Mouse (Mus musculus) E14TG2a.4 (cell line): ENCODE data around the gene Olfr657.

Experiments used
- H3K27me3 ChIP-seq: 2 replicates; pipeline ENCODE4 v1.6.1; 2014; ENCODE audit warnings: low read length, control low read depth; ENCODE audit not compliant: insufficient read depth
- H3K36me3 ChIP-seq: 2 replicates; pipeline ENCODE4 v1.6.1; 2014; ENCODE audit warnings: low read length, control low read depth; ENCODE audit not compliant: insufficient read depth
- H3K4me1 ChIP-seq: replicated peaks from 2 replicates; pipeline ENCODE4 v1.6.1; 2014; ENCODE audit warnings: low read depth, low read length, control low read depth
- H3K4me3 ChIP-seq: replicated peaks from 2 replicates; pipeline ENCODE4 v1.5.1; 2014; ENCODE audit warnings: mild to moderate bottlenecking, low read length
- H3K9me3 ChIP-seq: 2 replicates; pipeline ENCODE4 v1.6.1; 2014; ENCODE audit warnings: low read length, control low read depth
- CTCF ChIP-seq: conservative IDR thresholded peaks from 2 replicates; pipeline ENCODE4 v1.5.1; 2014; ENCODE audit warnings: low read length
- NANOG ChIP-seq: IDR thresholded peaks from 2 replicates; pipeline ENCODE4 v1.6.1; 2014; ENCODE audit warnings: borderline replicate concordance, low read length, mixed read lengths
- POU5F1 ChIP-seq: IDR thresholded peaks from 2 replicates; pipeline ENCODE4 v1.6.1; 2014; ENCODE audit warnings: low read length, borderline replicate concordance

Gene Olfr657

GRCm38 (mm10) chr7:104624494-104624893, at the start of gene Olfr657:
Gene Olfr657, plus strand, starts transcription at chr7:104624794.
- Histone ChIP-seq H3K36me3 (no peaks in the 10 kb centered on the region), H3K9me3 (no peaks in the 10 kb centered on the region), H3K4me3 (no peak within 1 kb of the TSS), H3K4me1 (no peaks in the 10 kb centered on the region), H3K27me3 (no peaks in the 10 kb centered on the region)
- TF ChIP-seq CTCF (no peak), NANOG (no peak), POU5F1 (no peak)

GRCm38 (mm10) chr7:104577014-104577413, 47.6 kb upstream of the Olfr657 start, which contains the start of gene Olfr653:
Gene Olfr653, plus strand, starts transcription at chr7:104577314.
- no peaks in the 10 kb centered on the region for H3K9me3 ChIP-seq
- no peak for TF ChIP-seq CTCF
- no peak for TF ChIP-seq POU5F1
- no peak for TF ChIP-seq NANOG
- no peaks in the 10 kb centered on the region for H3K36me3 ChIP-seq
- no peaks in the 10 kb centered on the region for H3K4me1 ChIP-seq
- no peaks in the 10 kb centered on the region for H3K27me3 ChIP-seq
- no peak within 1 kb of the TSS for H3K4me3 ChIP-seq

GRCm38 (mm10) chr7:104580846-104581245, 43.7 kb upstream of the Olfr657 start:
- Histone ChIP-seq H3K9me3 (no peaks in the 10 kb centered on the region), H3K4me1 (no peaks in the 10 kb centered on the region), H3K36me3 (no peaks in the 10 kb centered on the region), H3K27me3 (no peaks in the 10 kb centered on the region), H3K4me3 (no peak overlapping the region)
- TF ChIP-seq POU5F1 (no peak), NANOG (no peak), CTCF (no peak)

GRCm38 (mm10) chr7:104581429-104581828, 43.2 kb upstream of the Olfr657 start:
- H3K27me3 ChIP-seq, result no peaks in the 10 kb centered on the region
- no peaks in the 10 kb centered on the region for H3K9me3 ChIP-seq
- no peak for TF ChIP-seq NANOG
- no peak for TF ChIP-seq CTCF
- no peak for TF ChIP-seq POU5F1
- H3K36me3 ChIP-seq, result no peaks in the 10 kb centered on the region
- no peak overlapping the region for H3K4me3 ChIP-seq
- H3K4me1 ChIP-seq, result no peaks in the 10 kb centered on the region

GRCm38 (mm10) chr7:104586725-104587124, 37.9 kb upstream of the Olfr657 start, which contains the start of gene Olfr654:
Gene Olfr654, plus strand, starts transcription at chr7:104587025.
- no peaks in the 10 kb centered on the region for H3K9me3 ChIP-seq
- no peaks in the 10 kb centered on the region for H3K27me3 ChIP-seq
- H3K36me3 ChIP-seq, result no peaks in the 10 kb centered on the region
- no peak within 1 kb of the TSS for H3K4me3 ChIP-seq
- TF ChIP-seq CTCF (no peak), POU5F1 (no peak), NANOG (no peak)
- H3K4me1 ChIP-seq, result no peaks in the 10 kb centered on the region

- TF ChIP-seq POU5F1, result no peak
- no peak for TF ChIP-seq NANOG
- TF ChIP-seq CTCF, result no peak
- no peaks in the 10 kb centered on the region for H3K27me3 ChIP-seq
Measured at GRCm38 (mm10) chr7:104588274-104588673, 36.3 kb upstream of the Olfr657 start.

GRCm38 (mm10) chr7:104601679-104602078, 22.9 kb upstream of the Olfr657 start, which contains the start of gene Olfr655:
Gene Olfr655, minus strand, starts transcription at chr7:104601779.
- H3K9me3 ChIP-seq, result no peaks in the 10 kb centered on the region
- H3K4me3 ChIP-seq, result no peak within 1 kb of the TSS
- no peaks in the 10 kb centered on the region for H3K27me3 ChIP-seq
- TF ChIP-seq POU5F1 (no peak), CTCF (no peak), NANOG (no peak)
- H3K4me1 ChIP-seq, result no peaks in the 10 kb centered on the region
- no peaks in the 10 kb centered on the region for H3K36me3 ChIP-seq

More at GRCm38 (mm10) chr7:104588274-104588673, 36.3 kb upstream of the Olfr657 start:
- Histone ChIP-seq H3K36me3 (no peaks in the 10 kb centered on the region), H3K4me1 (no peaks in the 10 kb centered on the region), H3K4me3 (no peak overlapping the region), H3K9me3 (no peaks in the 10 kb centered on the region)

- TF ChIP-seq POU5F1, result no peak
- peak; percentile 98 for TF ChIP-seq CTCF
- H3K36me3 ChIP-seq, result no peaks in the 10 kb centered on the region
- no peak overlapping the region for H3K4me3 ChIP-seq
- H3K4me1 ChIP-seq, result no peaks in the 10 kb centered on the region
- H3K9me3 ChIP-seq, result no peaks in the 10 kb centered on the region
- H3K27me3 ChIP-seq, result no peaks in the 10 kb centered on the region
Measured at GRCm38 (mm10) chr7:104603173-104603572, 21.4 kb upstream of the Olfr657 start.

GRCm38 (mm10) chr7:104604727-104605126, 19.9 kb upstream of the Olfr657 start:
- Histone ChIP-seq H3K4me1 (no peaks in the 10 kb centered on the region), H3K27me3 (no peaks in the 10 kb centered on the region), H3K36me3 (no peaks in the 10 kb centered on the region), H3K4me3 (no peak overlapping the region), H3K9me3 (no peaks in the 10 kb centered on the region)
- no peak for TF ChIP-seq NANOG
- no peak for TF ChIP-seq POU5F1
- TF ChIP-seq CTCF, result no peak
